Mouse (Mus musculus): ENCODE results near the gene Actr10. TPM values are rescaled to one million over a fixed set of nuclear protein-coding genes. Genes with fewer than 3 reads are reported as not detected.

Gene Actr10
- polyA plus RNA-seq (2012; rRNA removed) = 82.0 and 82.2 TPM in 2 replicates

DNA sequence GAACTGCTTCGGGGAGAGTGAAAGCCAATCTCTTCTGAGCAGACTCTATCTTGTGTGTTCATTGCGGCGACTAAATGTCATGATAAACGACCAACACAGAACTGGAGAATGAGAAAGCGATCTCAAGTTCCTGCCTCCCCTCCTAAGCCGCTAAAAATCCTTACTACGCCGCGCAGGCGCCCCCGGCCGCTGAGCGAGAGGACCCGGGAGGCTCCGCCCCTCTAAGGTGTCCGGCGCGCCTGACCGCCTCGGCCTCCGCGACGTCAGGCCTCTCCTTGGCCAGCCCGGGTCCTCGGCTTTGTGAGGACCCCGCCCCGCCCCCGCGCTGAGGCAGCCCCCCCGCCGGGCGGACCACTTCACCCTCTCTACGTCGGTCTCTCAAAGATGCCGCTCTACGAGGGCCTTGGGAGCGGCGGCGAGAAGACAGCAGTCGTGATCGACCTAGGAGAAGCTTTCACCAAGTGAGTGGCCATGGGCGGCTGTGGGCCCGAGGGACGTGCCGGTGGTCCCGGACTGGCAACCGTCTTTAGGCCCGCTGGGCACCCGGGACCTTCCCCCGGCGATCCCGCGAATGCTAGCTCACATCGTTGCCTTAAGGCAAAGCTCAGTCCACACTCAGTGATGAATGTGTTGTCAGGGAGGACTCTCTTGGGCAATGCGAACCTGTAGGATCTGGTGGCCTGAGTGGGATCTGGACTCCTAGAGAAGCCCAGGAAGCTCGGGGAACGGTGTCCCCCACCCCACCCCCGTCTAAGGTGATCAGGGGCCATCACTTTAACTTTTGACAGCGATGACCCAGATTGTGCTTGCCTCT lies at the start of gene Actr10:
TSS of gene Actr10 (plus strand) at position 287 of the 814 bp plus-strand sequence.
- TF ChIP-seq POLR2A (IDR thresholded peaks at IDR 0.05; ENCODE audit: extremely low read depth, insufficient read depth, low read length) = peak; percentile 85
- no peak for TF ChIP-seq CTCF (IDR thresholded peaks at IDR 0.05; ENCODE audit: extremely low read depth, insufficient read depth, low read length)
- Histone ChIP-seq H3K27ac (ENCODE audit: insufficient read depth, low read length) (peak within 1 kb of the TSS; percentile 95), H3K4me1 (ENCODE audit: control insufficient read depth, insufficient read depth, low read length) (peaks cover 5% of the 10 kb centered on the region), H3K4me3 (ENCODE audit: insufficient read depth, low read length) (peak within 1 kb of the TSS; percentile 100)

DNA sequence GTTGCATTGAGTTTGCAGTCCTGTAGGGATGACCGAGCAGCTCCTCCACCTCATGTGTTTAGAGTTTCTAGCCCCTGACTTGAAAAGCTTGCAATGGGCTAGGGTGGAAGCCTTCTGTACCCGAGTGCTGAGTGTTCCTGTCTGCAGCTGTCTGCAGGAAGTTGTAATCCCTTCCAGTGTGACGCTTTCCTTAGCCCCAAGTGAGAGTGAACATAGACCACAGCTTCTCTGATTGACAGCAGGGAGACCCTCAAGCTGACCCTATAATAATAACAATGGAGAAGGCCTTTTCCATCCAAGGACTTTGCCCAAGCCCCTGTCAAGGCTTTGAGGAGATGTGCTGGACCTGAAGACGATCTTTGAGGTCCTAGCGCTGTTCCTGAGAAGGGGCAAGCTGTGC lies 47.3 kb upstream of the Actr10 start:
- Histone ChIP-seq H3K27ac (ENCODE audit: insufficient read depth, low read length) (no peak overlapping the region), H3K4me3 (ENCODE audit: insufficient read depth, low read length) (no peak overlapping the region), H3K4me1 (ENCODE audit: control insufficient read depth, insufficient read depth, low read length) (peaks cover 2% of the 10 kb centered on the region; the same call in 1 of the 2 replicates)
- TF ChIP-seq POLR2A (IDR thresholded peaks at IDR 0.05; ENCODE audit: extremely low read depth, insufficient read depth, low read length) = no peak
- TF ChIP-seq CTCF (IDR thresholded peaks at IDR 0.05; ENCODE audit: extremely low read depth, insufficient read depth, low read length) = no peak

DNA sequence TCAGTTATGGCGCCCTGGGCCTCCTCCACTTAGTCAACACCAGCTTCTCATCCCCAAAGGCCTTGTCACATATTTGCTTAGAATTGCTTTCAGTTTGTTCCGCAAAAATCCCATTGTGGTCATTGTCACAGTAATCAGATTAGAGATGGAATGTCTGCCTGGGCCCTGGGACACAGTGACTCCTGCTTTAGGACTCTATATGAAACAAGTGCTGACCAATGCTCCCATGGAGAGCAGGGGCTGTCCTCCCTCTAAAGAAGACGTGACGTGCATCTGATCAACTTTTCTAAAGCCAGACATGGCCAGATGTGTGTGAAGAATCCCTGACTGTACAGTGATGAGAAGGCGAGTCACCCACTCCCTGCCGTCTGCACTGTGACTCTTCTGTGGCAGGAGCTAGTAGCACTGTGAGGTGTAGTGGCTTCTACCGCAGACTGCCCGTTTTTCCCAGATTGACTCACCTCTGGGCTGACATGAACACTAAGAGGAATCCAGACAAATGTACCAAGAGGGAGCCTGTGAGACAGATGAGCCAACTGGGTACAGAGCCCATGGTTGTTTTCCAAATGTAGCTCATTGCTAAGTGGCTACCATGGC lies 46.7 kb upstream of the Actr10 start:
- TF ChIP-seq POLR2A (IDR thresholded peaks at IDR 0.05; ENCODE audit: extremely low read depth, insufficient read depth, low read length) (no peak), CTCF (IDR thresholded peaks at IDR 0.05; ENCODE audit: extremely low read depth, insufficient read depth, low read length) (no peak)
- H3K27ac ChIP-seq (ENCODE audit: insufficient read depth, low read length) = no peak overlapping the region

DNA sequence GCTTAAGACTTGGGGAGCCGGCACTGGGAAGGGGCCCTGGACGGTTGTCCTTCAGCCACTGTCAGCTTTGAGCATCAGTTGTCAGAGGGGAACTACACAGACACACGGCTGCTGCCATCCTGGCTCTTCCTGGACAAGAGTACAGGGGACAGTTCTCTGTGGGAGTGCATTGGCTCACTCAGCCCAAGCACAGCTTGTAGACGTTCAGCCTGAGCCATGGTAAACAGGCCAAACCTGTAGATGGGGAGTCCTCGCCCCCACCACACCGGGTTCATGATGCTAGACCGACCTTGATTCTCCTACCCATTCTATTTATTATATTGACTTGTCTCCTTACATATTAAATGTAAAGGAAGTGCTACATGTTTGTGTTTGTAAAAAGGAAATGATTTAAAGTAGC lies 42.4 kb upstream of the Actr10 start:
- TF ChIP-seq CTCF (IDR thresholded peaks at IDR 0.05; ENCODE audit: extremely low read depth, insufficient read depth, low read length) (no peak), POLR2A (IDR thresholded peaks at IDR 0.05; ENCODE audit: extremely low read depth, insufficient read depth, low read length) (no peak)
- Histone ChIP-seq H3K27ac (ENCODE audit: insufficient read depth, low read length) (no peak overlapping the region), H3K4me1 (ENCODE audit: control insufficient read depth, insufficient read depth, low read length) (no peaks in the 10 kb centered on the region), H3K4me3 (ENCODE audit: insufficient read depth, low read length) (no peak overlapping the region)

More for the DNA sequence above, 46.7 kb upstream of the Actr10 start:
- Histone ChIP-seq H3K4me3 (ENCODE audit: insufficient read depth, low read length) (no peak overlapping the region), H3K4me1 (ENCODE audit: control insufficient read depth, insufficient read depth, low read length) (no peaks in the 10 kb centered on the region)

DNA sequence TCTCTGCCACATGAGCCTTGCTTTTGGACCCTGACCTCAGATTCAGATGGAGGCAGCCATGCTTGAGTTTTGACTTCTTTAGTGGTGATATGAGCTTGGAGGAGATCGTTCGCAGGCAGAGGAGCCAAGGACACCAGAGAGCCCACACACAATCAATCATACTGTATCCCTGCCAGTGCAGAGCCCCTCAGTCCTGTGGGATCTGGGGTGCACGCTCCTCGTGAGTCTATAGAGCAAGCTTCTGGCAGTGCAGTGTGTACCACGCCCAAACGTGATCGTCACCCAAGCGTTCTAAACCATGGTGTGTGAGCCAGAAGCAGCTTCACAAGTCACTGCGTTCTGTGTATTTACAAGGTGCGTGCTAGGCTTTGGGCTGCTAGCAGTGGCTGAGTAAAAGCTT lies 41.6 kb upstream of the Actr10 start:
- Histone ChIP-seq H3K27ac (ENCODE audit: insufficient read depth, low read length) (no peak overlapping the region), H3K4me1 (ENCODE audit: control insufficient read depth, insufficient read depth, low read length) (no peaks in the 10 kb centered on the region), H3K4me3 (ENCODE audit: insufficient read depth, low read length) (no peak overlapping the region)
- TF ChIP-seq CTCF (IDR thresholded peaks at IDR 0.05; ENCODE audit: extremely low read depth, insufficient read depth, low read length) (no peak), POLR2A (IDR thresholded peaks at IDR 0.05; ENCODE audit: extremely low read depth, insufficient read depth, low read length) (no peak)

DNA sequence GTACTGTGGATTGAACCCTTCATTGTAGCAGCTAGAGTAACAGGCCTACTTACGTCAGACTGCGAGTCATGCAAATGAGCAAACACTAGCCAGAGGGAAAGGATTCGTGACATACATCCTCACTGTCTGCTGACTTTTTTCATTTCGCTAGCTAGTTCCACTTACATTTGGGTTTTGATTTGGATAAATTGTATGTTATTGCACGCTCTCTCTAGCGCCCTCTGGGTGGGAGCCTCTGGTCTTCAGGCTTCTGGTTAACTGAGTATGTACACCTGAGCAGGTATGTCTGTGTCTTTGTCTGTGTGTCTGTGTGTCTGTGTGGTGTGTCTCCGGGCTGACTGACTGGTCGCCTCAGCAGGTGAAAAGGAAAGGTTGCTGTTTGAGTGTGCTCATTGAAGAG lies 40.2 kb upstream of the Actr10 start:
- peak; percentile 36; the same call in 1 of the 2 replicates for TF ChIP-seq CTCF (IDR thresholded peaks at IDR 0.05; ENCODE audit: extremely low read depth, insufficient read depth, low read length)
- no peak for TF ChIP-seq POLR2A (IDR thresholded peaks at IDR 0.05; ENCODE audit: extremely low read depth, insufficient read depth, low read length)
- no peak overlapping the region for H3K4me3 ChIP-seq (ENCODE audit: insufficient read depth, low read length)
- H3K4me1 ChIP-seq (ENCODE audit: control insufficient read depth, insufficient read depth, low read length) = no peaks in the 10 kb centered on the region
- no peak overlapping the region for H3K27ac ChIP-seq (ENCODE audit: insufficient read depth, low read length)

DNA sequence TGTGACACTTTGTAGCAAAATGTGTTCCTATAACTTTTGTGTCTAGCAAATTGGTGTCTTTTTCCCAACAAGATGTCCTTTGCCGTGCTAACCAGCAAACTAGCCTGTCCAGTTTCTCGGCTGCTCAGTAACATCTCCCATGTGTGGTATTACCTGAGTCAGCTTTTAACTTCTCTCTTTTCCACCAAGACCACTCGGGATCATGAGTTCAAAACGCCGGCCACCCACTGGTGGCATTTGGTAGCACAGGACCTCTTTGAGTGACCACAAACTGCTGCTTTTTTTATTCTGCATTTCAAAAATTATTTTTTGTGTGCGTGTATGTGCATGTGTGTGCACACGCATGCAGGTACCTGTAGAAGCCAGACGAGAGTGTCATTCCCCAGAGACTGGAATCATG lies 39.2 kb upstream of the Actr10 start:
- H3K4me1 ChIP-seq (ENCODE audit: control insufficient read depth, insufficient read depth, low read length) = no peaks in the 10 kb centered on the region
- no peak overlapping the region for H3K27ac ChIP-seq (ENCODE audit: insufficient read depth, low read length)
- H3K4me3 ChIP-seq (ENCODE audit: insufficient read depth, low read length) = no peak overlapping the region
- no peak for TF ChIP-seq CTCF (IDR thresholded peaks at IDR 0.05; ENCODE audit: extremely low read depth, insufficient read depth, low read length)
- no peak for TF ChIP-seq POLR2A (IDR thresholded peaks at IDR 0.05; ENCODE audit: extremely low read depth, insufficient read depth, low read length)

DNA sequence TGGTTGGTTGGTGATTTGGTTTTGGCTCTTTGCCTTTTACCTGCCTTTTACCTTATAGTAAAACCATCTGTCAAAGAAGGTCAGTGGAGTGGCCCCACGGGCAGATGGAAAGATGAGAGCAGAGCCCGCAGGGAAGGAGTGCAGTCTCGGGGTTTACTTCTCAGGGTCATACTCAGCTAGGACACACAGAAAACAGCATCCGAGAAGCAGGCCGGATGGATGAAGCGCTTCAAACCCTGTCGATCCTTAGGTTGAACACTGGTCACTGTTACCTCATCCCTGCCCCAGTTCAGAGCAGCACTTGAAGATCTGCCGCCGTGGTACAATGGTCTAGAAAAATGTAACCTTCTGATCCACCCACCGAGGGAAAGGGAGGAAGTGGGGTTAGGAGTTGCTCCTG lies 33.2 kb upstream of the Actr10 start:
- 0 out of 2 replicates have a peak, but pooled peaks cover 1% of the 10 kb centered on the region for H3K4me1 ChIP-seq (ENCODE audit: control insufficient read depth, insufficient read depth, low read length)

DNA sequence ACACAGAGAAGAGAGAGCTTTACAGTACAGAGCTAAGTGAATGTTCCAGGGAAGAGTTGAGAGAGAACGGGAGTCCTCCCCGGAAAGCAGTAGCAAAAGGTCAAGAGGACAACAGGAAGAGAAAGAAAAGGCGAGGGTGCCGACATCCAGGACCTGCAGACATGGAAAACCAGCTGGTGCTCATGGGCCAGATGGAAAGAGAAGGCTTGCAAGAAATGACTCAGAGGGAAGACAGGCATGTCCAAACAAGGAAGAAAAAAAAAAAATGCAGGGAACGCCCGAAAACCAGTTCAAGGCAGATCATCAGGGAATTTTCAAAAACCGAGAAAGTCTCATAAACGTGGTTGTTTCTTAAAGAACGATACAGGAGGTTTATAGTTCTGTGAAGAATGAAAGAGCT lies 30.8 kb upstream of the Actr10 start:
- no peak for TF ChIP-seq POLR2A (IDR thresholded peaks at IDR 0.05; ENCODE audit: extremely low read depth, insufficient read depth, low read length)
- no peak for TF ChIP-seq CTCF (IDR thresholded peaks at IDR 0.05; ENCODE audit: extremely low read depth, insufficient read depth, low read length)
- 0 out of 2 replicates have a peak, but pooled peaks cover 1% of the 10 kb centered on the region for H3K4me1 ChIP-seq (ENCODE audit: control insufficient read depth, insufficient read depth, low read length)
- no peak overlapping the region for H3K4me3 ChIP-seq (ENCODE audit: insufficient read depth, low read length)
- H3K27ac ChIP-seq (ENCODE audit: insufficient read depth, low read length) = no peak overlapping the region

More for the DNA sequence above, 33.2 kb upstream of the Actr10 start:
- no peak overlapping the region for H3K4me3 ChIP-seq (ENCODE audit: insufficient read depth, low read length)
- TF ChIP-seq CTCF (IDR thresholded peaks at IDR 0.05; ENCODE audit: extremely low read depth, insufficient read depth, low read length) (no peak), POLR2A (IDR thresholded peaks at IDR 0.05; ENCODE audit: extremely low read depth, insufficient read depth, low read length) (no peak)
- H3K27ac ChIP-seq (ENCODE audit: insufficient read depth, low read length) = no peak overlapping the region

All from cortical plate, adult 2 months (tissue).